Mouse (Mus musculus): Measurements from ENCODE around the gene Fosl1. TPM values are rescaled to one million over a fixed set of nuclear protein-coding genes. Genes with fewer than 3 reads are reported as not detected.

The Fosl1 gene
- polyA plus RNA-seq, 1 experiment = 15.4 TPM

- TF ChIP-seq POLR2AphosphoS2 (IDR thresholded peaks at IDR 0.05; ENCODE audit: insufficient read length, low read depth) (peak; percentile 10), TCF12 (IDR thresholded peaks at IDR 0.05; ENCODE audit: insufficient read depth, poor library complexity, severe bottlenecking) (no peak)
- peak overlapping the region; percentile 93 for H3K4me2 ChIP-seq (ENCODE audit: low read depth)
- peaks cover 6% of the 10 kb centered on the region for H3K36me3 ChIP-seq (ENCODE audit: control insufficient read depth, insufficient read depth)
- H3K4me3 ChIP-seq = peak overlapping the region; percentile 48
- H3K79me2 ChIP-seq (ENCODE audit: control insufficient read depth, insufficient read depth) = peaks cover 57% of the 10 kb centered on the region
- H3ac ChIP-seq (ENCODE audit: control insufficient read depth, insufficient read length) = peak overlapping the region; percentile 63
- no peaks in the 10 kb centered on the region for H3K27me3 ChIP-seq (ENCODE audit: control insufficient read depth, insufficient read depth, insufficient read length)
Observed at GRCm38 (mm10) chr19:5456241-5456921, 9.0 kb downstream of the Fosl1 start.

GRCm38 (mm10) chr19:5456922-5457745 lies 9.8 kb downstream of the Fosl1 start:
- Histone ChIP-seq H3K79me2 (ENCODE audit: control insufficient read depth, insufficient read depth) (peaks cover 57% of the 10 kb centered on the region), H3K36me3 (ENCODE audit: control insufficient read depth, insufficient read depth) (peaks cover 6% of the 10 kb centered on the region), H3ac (ENCODE audit: control insufficient read depth, insufficient read length) (peak overlapping the region; percentile 63), H3K27me3 (ENCODE audit: control insufficient read depth, insufficient read depth, insufficient read length) (no peaks in the 10 kb centered on the region), H3K4me2 (ENCODE audit: low read depth) (peak overlapping the region; percentile 93), H3K4me3 (peak overlapping the region; percentile 48)
- TF ChIP-seq USF1 (IDR thresholded peaks at IDR 0.05; ENCODE audit: low read depth) (no peak), CEBPB (IDR thresholded peaks at IDR 0.05; ENCODE audit: insufficient read depth, poor library complexity, severe bottlenecking) (no peak), TCF3 (IDR thresholded peaks at IDR 0.05; ENCODE audit: insufficient read length, low read depth) (no peak), MYOD1 (IDR thresholded peaks at IDR 0.05; ENCODE audit: control insufficient read depth in 1 of 3, insufficient read length in 2 of 3, low read depth in 2 of 3) (peak in 1 of 3 experiments; percentile 31), SRF (IDR thresholded peaks at IDR 0.05; ENCODE audit: control insufficient read depth, insufficient read length, low read depth) (peak; percentile 42), POLR2AphosphoS2 (IDR thresholded peaks at IDR 0.05; ENCODE audit: insufficient read length, low read depth) (peak; percentile 76), TCF12 (IDR thresholded peaks at IDR 0.05; ENCODE audit: insufficient read depth, poor library complexity, severe bottlenecking) (no peak), MYOG (IDR thresholded peaks at IDR 0.05; ENCODE audit: control insufficient read depth in 1 of 3, insufficient read depth in 1 of 3, insufficient read length in 2 of 3, low read depth in 2 of 3) (peak in 1 of 3 experiments; percentile 35), MAX (IDR thresholded peaks at IDR 0.05; ENCODE audit: low read depth) (no peak), REST (IDR thresholded peaks at IDR 0.05; ENCODE audit: insufficient read depth, insufficient read length) (no peak), E2F4 (IDR thresholded peaks at IDR 0.05; ENCODE audit: insufficient read depth) (no peak), POLR2A (IDR thresholded peaks at IDR 0.05; ENCODE audit: insufficient read length, low read depth) (peak; percentile 92)

- Histone ChIP-seq H3K27me3 (ENCODE audit: control insufficient read depth, insufficient read depth, insufficient read length) (no peaks in the 10 kb centered on the region), H3K79me2 (ENCODE audit: control insufficient read depth, insufficient read depth) (peaks cover 51% of the 10 kb centered on the region), H3K4me2 (ENCODE audit: low read depth) (peak within 1 kb of the TSS; percentile 93), H3ac (ENCODE audit: control insufficient read depth, insufficient read length) (peak within 1 kb of the TSS; percentile 63), H3K4me3 (peak within 1 kb of the TSS; percentile 48), H3K36me3 (ENCODE audit: control insufficient read depth, insufficient read depth) (peaks cover 7% of the 10 kb centered on the region)
- no peak for TF ChIP-seq MYOD1 (IDR thresholded peaks at IDR 0.05; ENCODE audit: control insufficient read depth in 1 of 3, insufficient read length in 2 of 3, low read depth in 2 of 3)
- no peak for TF ChIP-seq SRF (IDR thresholded peaks at IDR 0.05; ENCODE audit: control insufficient read depth, insufficient read length, low read depth)
- TF ChIP-seq POLR2A (IDR thresholded peaks at IDR 0.05; ENCODE audit: insufficient read length, low read depth) = no peak
- TF ChIP-seq MAX (IDR thresholded peaks at IDR 0.05; ENCODE audit: low read depth) = no peak
- no peak for TF ChIP-seq MYOG (IDR thresholded peaks at IDR 0.05; ENCODE audit: control insufficient read depth in 1 of 3, insufficient read depth in 1 of 3, insufficient read length in 2 of 3, low read depth in 2 of 3)
- no peak for TF ChIP-seq POLR2AphosphoS2 (IDR thresholded peaks at IDR 0.05; ENCODE audit: insufficient read length, low read depth)
Observed at GRCm38 (mm10) chr19:5457746-5458442, 10.5 kb downstream of the Fosl1 start, which contains the start of gene Ccdc85b. Gene Ccdc85b, minus strand, starts transcription at chr19:5457894.

- no peak overlapping the region for H3K4me3 ChIP-seq
- H3K27me3 ChIP-seq (ENCODE audit: control insufficient read depth, insufficient read depth, insufficient read length) = no peaks in the 10 kb centered on the region
- H3K79me2 ChIP-seq (ENCODE audit: control insufficient read depth, insufficient read depth) = peaks cover 42% of the 10 kb centered on the region
- TF ChIP-seq REST (IDR thresholded peaks at IDR 0.05; ENCODE audit: insufficient read depth, insufficient read length) (no peak), POLR2AphosphoS2 (IDR thresholded peaks at IDR 0.05; ENCODE audit: insufficient read length, low read depth) (no peak), POLR2A (IDR thresholded peaks at IDR 0.05; ENCODE audit: insufficient read length, low read depth) (no peak), USF1 (IDR thresholded peaks at IDR 0.05; ENCODE audit: low read depth) (no peak), TCF12 (IDR thresholded peaks at IDR 0.05; ENCODE audit: insufficient read depth, poor library complexity, severe bottlenecking) (no peak), SRF (IDR thresholded peaks at IDR 0.05; ENCODE audit: control insufficient read depth, insufficient read length, low read depth) (no peak)
- no peak overlapping the region for H3ac ChIP-seq (ENCODE audit: control insufficient read depth, insufficient read length)
- peaks cover 5% of the 10 kb centered on the region for H3K36me3 ChIP-seq (ENCODE audit: control insufficient read depth, insufficient read depth)
- peak overlapping the region; percentile 96 for H3K4me2 ChIP-seq (ENCODE audit: low read depth)
Observed at GRCm38 (mm10) chr19:5459019-5459418, 11.7 kb downstream of the Fosl1 start.

Measured in myocyte (in vitro differentiated cells).